Mouse (Mus musculus): Measurements from ENCODE around the gene Sh3gl2.

Sh3gl2 gene

DNA sequence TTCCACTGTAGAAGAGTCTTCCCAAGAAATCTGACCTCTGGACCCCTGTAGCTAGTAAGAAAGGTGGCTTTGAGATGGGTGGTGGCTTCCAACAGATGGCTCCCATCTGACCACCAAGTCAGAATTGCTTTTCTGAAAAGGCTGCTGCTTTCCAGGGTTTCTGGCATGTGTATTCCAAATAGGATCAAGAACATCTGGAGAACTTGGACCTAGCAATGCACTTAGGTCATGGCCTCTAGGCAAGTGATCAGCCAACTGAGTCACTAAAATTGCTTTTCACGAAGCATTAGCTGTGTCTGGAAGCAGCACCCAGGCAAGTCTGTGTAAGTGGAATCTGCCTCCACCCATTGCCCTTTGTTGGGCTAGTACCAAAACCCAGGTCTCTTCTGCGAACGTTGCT, 414.3 kb downstream of the Sh3gl2 start:
- no peak for DNase-seq

GRCm38 (mm10) chr4:85629381-85629780, 424.5 kb downstream of the Sh3gl2 start:
- DNase-seq = no peak

DNA sequence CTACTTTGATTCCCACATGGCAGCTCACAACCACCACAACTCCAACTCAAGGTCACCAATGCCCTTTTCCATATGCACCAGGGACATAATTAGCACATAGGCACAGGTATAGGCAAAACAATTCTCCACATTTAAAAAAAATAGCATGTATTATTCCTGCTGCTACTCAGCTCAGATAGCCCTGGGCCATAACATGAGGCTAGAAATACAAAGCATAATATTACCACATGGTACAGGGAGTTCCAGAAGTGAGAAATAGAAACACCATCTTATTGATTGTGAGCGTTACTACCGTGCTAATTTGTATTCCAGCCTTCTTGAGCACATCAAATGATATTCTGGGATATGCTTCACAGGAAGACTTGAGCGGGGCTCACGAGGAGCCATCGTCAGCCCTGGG, 464.3 kb downstream of the Sh3gl2 start:
- no peak for DNase-seq

DNA sequence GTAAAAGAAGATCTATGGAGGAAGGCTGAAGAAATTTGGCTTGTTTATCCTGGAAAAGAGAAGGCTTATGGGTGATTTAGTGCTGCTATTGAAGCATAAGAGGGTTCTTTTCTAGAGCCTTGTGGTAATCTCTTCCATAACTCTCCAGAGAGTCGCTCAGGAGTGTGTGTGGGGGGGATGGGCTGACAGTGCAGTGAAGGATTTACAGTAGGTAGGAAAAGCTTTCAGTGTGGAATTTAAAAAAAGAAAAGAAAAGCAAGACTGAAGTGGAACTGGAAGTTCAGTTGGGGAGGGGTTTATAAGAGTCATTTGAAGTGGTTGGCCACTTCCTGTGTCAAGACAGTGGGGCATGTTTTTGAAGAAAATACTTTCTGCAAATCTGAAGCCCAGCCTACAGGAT, 464.8 kb downstream of the Sh3gl2 start:
- no peak for DNase-seq

GRCm38 (mm10) chr4:85672290-85672689, 467.4 kb downstream of the Sh3gl2 start:
- DNase-seq = no peak

- DNase-seq = no peak
These were observed 472.7 kb downstream of the Sh3gl2 start for GRCm38 (mm10) chr4:85677621-85678020.

DNA sequence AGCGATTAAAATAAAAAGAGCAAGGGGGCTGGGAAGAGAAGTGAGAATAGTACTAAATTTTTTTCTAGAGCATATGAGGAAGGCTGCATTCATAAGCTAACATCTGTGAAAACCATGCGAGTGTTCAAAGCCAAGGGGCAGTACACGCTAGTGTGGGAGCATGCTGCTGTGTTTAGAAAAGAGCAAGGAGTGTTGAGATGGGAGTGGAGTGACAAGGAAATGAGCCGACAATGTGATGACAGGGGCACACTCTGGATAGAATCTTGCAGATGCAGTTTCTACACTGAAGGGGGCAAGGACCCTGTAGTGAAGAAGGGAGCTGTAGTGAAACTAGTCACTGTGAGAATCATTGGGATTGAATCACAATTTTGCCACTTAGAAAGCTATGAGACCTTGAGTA, 481.2 kb downstream of the Sh3gl2 start:
- no peak for DNase-seq
